Mouse (Mus musculus): ENCODE measurements around the gene Lrrc4.

- TF ChIP-seq POLR2A (IDR thresholded peaks at IDR 0.05; ENCODE audit: extremely low read depth, insufficient read depth, low read length), result no peak
- no peak for TF ChIP-seq CTCF (IDR thresholded peaks at IDR 0.05; ENCODE audit: extremely low read depth, insufficient read depth, low read length)
Observed at GRCm38 (mm10) chr6:28753217-28753616, 78.3 kb downstream of the Lrrc4 start.

All from cortical plate, adult 2 months (tissue).